Mouse (Mus musculus) left cerebral cortex, adult 9 months (tissue): ENCODE measurements around the gene Camk1g.

ENCODE experiments used
- DNase-seq, 2 experiments: peaks; one replicate each; pipeline ENCODE4 v3.0.0; 2022; ENCODE audit warnings: low spot score in 2 of 2

Gene Camk1g

GRCm38 (mm10) chr1:193302093-193302405 is 68.0 kb downstream of the Camk1g start:
- no peak for DNase-seq

DNA sequence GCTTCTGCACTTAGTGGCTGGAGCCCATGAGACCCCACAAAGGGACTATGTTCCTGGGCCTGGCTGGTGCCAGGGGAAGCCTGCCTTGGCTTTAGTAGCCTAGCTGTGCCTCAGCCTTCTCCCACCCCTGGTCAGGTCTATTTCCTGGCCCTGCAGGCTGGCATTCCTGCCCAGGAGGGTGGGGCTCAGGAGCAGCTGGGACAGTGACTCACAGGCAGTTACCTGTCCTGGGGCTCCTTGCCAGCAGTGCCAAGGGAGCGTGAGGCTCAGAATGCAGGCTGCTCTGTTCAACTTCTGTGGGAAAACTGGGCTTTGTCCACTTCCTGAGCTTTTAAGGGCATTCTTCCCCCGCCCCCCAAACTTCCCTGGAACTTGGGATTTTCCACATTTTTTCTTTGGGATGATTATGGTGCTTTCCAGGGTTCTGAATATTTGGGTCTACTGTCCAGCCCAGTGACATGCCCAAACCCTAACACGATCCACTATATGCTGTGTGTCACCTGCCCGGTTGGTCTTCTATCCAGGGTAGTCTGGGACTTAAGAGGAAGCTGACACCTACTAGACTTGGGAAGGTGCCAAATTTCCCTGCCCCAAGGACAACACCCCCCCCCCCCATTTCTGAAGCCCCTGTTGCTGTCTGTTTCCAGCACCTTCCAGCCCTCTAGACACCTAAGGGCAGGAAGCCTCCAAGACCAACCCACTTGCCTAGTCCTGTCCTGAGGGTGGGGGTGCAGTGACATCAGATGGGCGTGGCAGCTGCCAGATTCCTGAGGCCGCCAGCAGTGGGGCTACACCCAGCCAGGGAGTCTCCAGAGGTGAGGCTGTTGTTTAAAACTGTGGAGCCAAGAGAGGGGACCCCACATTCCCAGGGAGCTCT is 68.6 kb downstream of the Camk1g start:
- DNase-seq: no peak

- no peak for DNase-seq
Observed at GRCm38 (mm10) chr1:193299995-193300394, 70.1 kb downstream of the Camk1g start.

DNA sequence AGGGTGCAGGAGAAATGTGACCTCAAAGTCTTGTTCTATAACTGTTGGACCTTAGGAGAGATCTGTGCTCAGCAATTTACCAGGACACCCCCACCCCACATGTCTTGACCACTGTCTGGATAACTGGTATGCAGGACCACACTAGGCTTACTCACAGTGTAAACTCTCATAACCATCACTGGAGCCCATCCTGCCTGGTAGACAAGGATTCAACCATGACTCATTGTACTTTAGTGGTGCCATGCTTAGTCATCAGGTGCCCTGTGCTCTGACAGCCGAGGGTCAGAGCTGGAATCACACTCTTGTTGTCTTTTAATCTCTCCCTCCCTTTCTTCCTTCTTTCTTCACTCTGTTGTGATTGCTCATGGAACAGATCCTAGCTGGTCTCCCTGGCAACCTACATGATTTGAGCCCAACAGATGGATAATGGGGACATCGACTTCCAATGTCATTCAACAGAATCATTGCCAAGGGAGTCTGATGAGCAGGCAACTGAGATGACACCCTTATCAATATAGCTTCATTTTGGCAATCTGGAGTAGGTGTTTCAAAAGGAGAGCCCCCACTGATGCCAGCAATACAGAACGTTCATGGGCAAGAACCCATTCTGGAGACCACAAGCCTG is 71.8 kb downstream of the Camk1g start:
- DNase-seq: peak in 1 of 2 experiments; percentile 17
